Mouse (Mus musculus) thymus, adult 2 months (tissue): ENCODE measurements around the gene Fam160b1.

Source experiments
- CTCF ChIP-seq: fragments of 200-500 bp; IDR thresholded peaks from 2 replicates; pipeline ENCODE4 v1.5.1; 2012; ENCODE audit warnings: mild to moderate bottlenecking, control low read depth, low read length, moderate library complexity, borderline replicate concordance; ENCODE audit not compliant: control insufficient read depth, poor library complexity, insufficient read depth; ENCODE audit errors: extremely low read depth
- POLR2A ChIP-seq: fragments of 200-500 bp; IDR thresholded peaks from 2 replicates; pipeline ENCODE4 v1.6.1; 2012; ENCODE audit warnings: mild to moderate bottlenecking, low read length, control low read depth, moderate library complexity; ENCODE audit not compliant: control insufficient read depth, poor library complexity, insufficient read depth; ENCODE audit errors: extremely low read depth

GRCm38 (mm10) chr19:57355451-57356251, 4.8 kb upstream of the Fam160b1 start:
- TF ChIP-seq POLR2A (no peak), CTCF (no peak)
